10 mouse cellular contexts compared by ENCODE assay signal in the genomic region with DNA sequence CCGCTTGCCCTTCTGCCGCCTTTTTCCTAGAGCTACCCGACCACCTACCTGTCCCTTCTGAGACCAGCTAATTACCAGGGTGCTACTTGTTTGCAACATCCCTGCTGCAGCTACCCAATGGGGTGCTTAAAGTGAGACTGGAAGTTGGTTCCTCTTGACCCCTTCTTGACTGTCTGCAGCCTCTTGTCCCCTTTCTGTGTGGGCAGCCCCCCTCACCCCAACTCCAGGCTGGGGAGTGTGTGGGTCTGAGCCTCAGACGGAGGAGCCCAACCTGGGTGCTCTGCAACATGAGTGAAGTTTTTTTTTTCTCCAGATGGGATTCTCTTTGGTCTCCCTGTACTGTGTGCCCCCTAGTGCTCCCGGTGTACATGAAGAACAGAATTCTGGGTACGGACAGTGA.
A peak's percentile ranks its signal among the peaks of the same experiment; 100 is the strongest.
DNase-seq lines count a peak whose midpoint lies in the region; ATAC-seq lines count a peak whose summit lies in the region.
"Had no signal": no experiment of that assay in that cellular context is flagged by ENCODE, and none has a peak within 500 bp of the region (broad histone marks: within the 10 kb centered on the region; RNA-seq: fewer than 3 reads in every experiment).

No protein-coding gene starts in this region.

- no peaks in the 10 kb centered on the region for H3K36me3 ChIP-seq in heart, embryonic 15.5 days
- H3K36me3 ChIP-seq in hindbrain, embryonic 15.5 days = no peaks in the 10 kb centered on the region
- no peaks in the 10 kb centered on the region for H3K36me3 ChIP-seq in neural tube, embryonic 11.5 days (ENCODE audit: control insufficient read depth, insufficient read depth, low read length)

- no peak for DNase-seq in heart, postnatal 14 days
- peak; percentile 54 for DNase-seq in cerebellum, adult 9-10 months
- peak; percentile 22 for DNase-seq in neural tube, embryonic 11.5 days (ENCODE audit: low spot score)
- DNase-seq in adrenal gland, adult 18-20 months (ENCODE audit: low spot score in 2 of 2) = no peak
- DNase-seq in spleen, postnatal 14 days (ENCODE audit: low spot score in 2 of 2) = no peak
- DNase-seq in gastrocnemius, postnatal 25 days = no peak

- no peak for ATAC-seq in heart, embryonic 15.5 days (replicated peaks; ENCODE audit: insufficient number of reproducible peaks, insufficient read depth, low FRiP score, low read depth)
- ATAC-seq in hindbrain, embryonic 15.5 days (ENCODE audit: low FRiP score, low read depth) = peak; percentile 31; the same call in 1 of the 2 replicates
- peak; percentile 24; the same call in 1 of the 2 replicates for ATAC-seq in neural tube, embryonic 11.5 days (ENCODE audit: insufficient read depth, low FRiP score, low TSS enrichment)

- H3K9me3 ChIP-seq in heart, embryonic 15.5 days (replicated peaks) = no peaks in the 10 kb centered on the region
- no peaks in the 10 kb centered on the region for H3K9me3 ChIP-seq in hindbrain, embryonic 15.5 days
- H3K9me3 ChIP-seq in neural tube, embryonic 11.5 days (ENCODE audit: control insufficient read depth, low read length) = no peaks in the 10 kb centered on the region
- H3K9me3 ChIP-seq: megakaryocyte, embryonic 14.5 days had no signal

- WGBS in heart, embryonic 15.5 days = 5% methylated on average over 6 of the region's 6 CpGs
- WGBS in hindbrain, embryonic 15.5 days = 7% methylated on average over 6 of the region's 6 CpGs
- WGBS in neural tube, embryonic 11.5 days = 3% methylated on average over 6 of the region's 6 CpGs

- peak overlapping the region; percentile 98 for H3K4me2 ChIP-seq in heart, embryonic 15.5 days
- peak overlapping the region; percentile 89 for H3K4me2 ChIP-seq in hindbrain, embryonic 15.5 days
- H3K4me2 ChIP-seq in neural tube, embryonic 11.5 days (ENCODE audit: low read depth) = peak overlapping the region; percentile 97

- peak overlapping the region; percentile 70 for H3K4me3 ChIP-seq in heart, embryonic 15.5 days
- peak overlapping the region; percentile 86 for H3K4me3 ChIP-seq in hindbrain, embryonic 15.5 days
- H3K4me3 ChIP-seq in neural tube, embryonic 11.5 days (ENCODE audit: low read depth, low read length) = peak overlapping the region; percentile 70
- H3K4me3 ChIP-seq: erythroblast, embryonic 14.5 days had no signal

- H3K27me3 ChIP-seq in heart, embryonic 15.5 days = peaks cover 64% of the 10 kb centered on the region
- H3K27me3 ChIP-seq in hindbrain, embryonic 15.5 days = no peaks in the 10 kb centered on the region
- peaks cover 23% of the 10 kb centered on the region for H3K27me3 ChIP-seq in neural tube, embryonic 11.5 days (ENCODE audit: control insufficient read depth, insufficient read depth, low read length)

- no peak overlapping the region for H3K9ac ChIP-seq in heart, embryonic 15.5 days
- peak overlapping the region; percentile 96 for H3K9ac ChIP-seq in hindbrain, embryonic 15.5 days
- no peak overlapping the region for H3K9ac ChIP-seq in neural tube, embryonic 11.5 days (ENCODE audit: low read length)

- peaks cover 19% of the 10 kb centered on the region for H3K4me1 ChIP-seq in heart, embryonic 15.5 days (replicated peaks)
- H3K4me1 ChIP-seq in hindbrain, embryonic 15.5 days (replicated peaks) = peaks cover 25% of the 10 kb centered on the region
- H3K4me1 ChIP-seq in neural tube, embryonic 11.5 days (ENCODE audit: control insufficient read depth, insufficient read depth, low read length) = peaks cover 16% of the 10 kb centered on the region

- no peak overlapping the region for H3K27ac ChIP-seq in heart, embryonic 15.5 days
- no peak overlapping the region for H3K27ac ChIP-seq in hindbrain, embryonic 15.5 days (replicated peaks)
- no peak overlapping the region for H3K27ac ChIP-seq in neural tube, embryonic 11.5 days (ENCODE audit: low read depth, low read length)

- intact Hi-C loops in heart, postnatal 14 days (cut with DNase I) = no loop called here

Comparison
In these comparisons a context has a peak if more than half of its experiments do, and no peak if none do; other contexts are left out.
1. DNase-seq: peak in cerebellum, adult 9-10 months (single experiment) and neural tube, embryonic 11.5 days (single experiment); none in heart, postnatal 14 days (0 of 2), adrenal gland, adult 18-20 months (0 of 2), spleen, postnatal 14 days (0 of 2) and gastrocnemius, postnatal 25 days (single experiment).
2. Peak in every context shown above with its lines, with median percentiles within 50 percentile points of each other: H3K4me2 ChIP-seq and H3K4me3 ChIP-seq.